Mouse (Mus musculus) C2C12 (cell line): Measurements from ENCODE around the gene Zfyve9.

Experiments used
- CTCF ChIP-seq: IDR thresholded peaks from one replicate; pipeline ENCODE4 v1.5.1; 2011; ENCODE audit not compliant: control insufficient read depth, insufficient read depth, insufficient read length
- FOSL1 ChIP-seq: IDR thresholded peaks from one replicate; pipeline ENCODE4 v1.8.0; 2011; ENCODE audit warnings: mild to moderate bottlenecking, low read length; ENCODE audit not compliant: poor library complexity, insufficient read depth, severe bottlenecking
- MAX ChIP-seq: IDR thresholded peaks from one replicate; pipeline ENCODE4 v1.6.1; 2011; ENCODE audit warnings: mild to moderate bottlenecking, control low read depth
- MYOD1 ChIP-seq: IDR thresholded peaks from one replicate; pipeline ENCODE4 v1.6.1; 2011; ENCODE audit warnings: low read depth; ENCODE audit not compliant: control insufficient read depth, insufficient read length
- MYOG ChIP-seq: IDR thresholded peaks from one replicate; pipeline ENCODE4 v1.6.1; 2011; ENCODE audit not compliant: control insufficient read depth, insufficient read length; ENCODE audit errors: extremely low read depth
- USF1 ChIP-seq: IDR thresholded peaks from one replicate; pipeline ENCODE4 v1.6.1; 2011; ENCODE audit warnings: low read depth, mild to moderate bottlenecking, control low read depth, moderate library complexity

DNA sequence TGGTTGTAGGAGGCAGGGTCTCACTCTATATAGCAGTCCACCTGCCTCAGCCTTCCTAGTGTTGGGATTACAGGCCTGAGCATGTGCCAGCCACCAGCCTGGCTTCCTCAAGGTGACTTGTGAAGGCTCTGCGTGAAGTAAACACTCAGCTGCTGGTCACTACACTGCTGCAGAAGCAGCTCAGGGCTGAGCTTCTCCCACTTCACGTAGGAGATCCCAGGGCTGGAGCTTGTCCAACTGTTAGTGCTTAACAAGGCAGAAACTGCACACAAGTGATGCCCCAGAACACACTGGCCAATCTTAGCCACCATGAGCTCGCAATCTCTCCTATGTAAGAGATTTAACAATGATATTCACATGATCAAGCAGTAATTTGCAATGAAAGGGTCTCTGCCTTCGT lies 145.9 kb downstream of the Zfyve9 start:
- TF ChIP-seq CTCF: no peak
- TF ChIP-seq USF1: no peak
- TF ChIP-seq MYOD1: no peak
- TF ChIP-seq FOSL1: no peak
- no peak for TF ChIP-seq MAX
- TF ChIP-seq MYOG: no peak
